Mouse (Mus musculus) limb, embryonic 12.5 days (tissue): ENCODE data around the gene As3mt. TPM values are rescaled to one million over a fixed set of nuclear protein-coding genes. Genes with fewer than 3 reads are reported as not detected.

Source experiments
- ATAC-seq: fragments of 200-750 bp; cut with Nextera tagmentation; 2 replicates; pipeline ENCODE4 v1.8.0; 2017; ENCODE audit warnings: low read depth, moderate TSS enrichment; ENCODE audit not compliant: insufficient number of reproducible peaks, insufficient read depth, low FRiP score, low TSS enrichment
- H3K27ac ChIP-seq: fragments of 300-500 bp; sonication (generic); 2 replicates; pipeline ENCODE4 v1.5.1; 2016; ENCODE audit warnings: mild to moderate bottlenecking, moderate library complexity
- H3K27me3 ChIP-seq: fragments of 300-500 bp; sonication (generic); 2 replicates; pipeline ENCODE4 v1.6.1; 2016; ENCODE audit warnings: mild to moderate bottlenecking, moderate library complexity
- H3K36me3 ChIP-seq: fragments of 300-500 bp; sonication (generic); 2 replicates; pipeline ENCODE4 v1.6.1; 2016; ENCODE audit warnings: mild to moderate bottlenecking, moderate library complexity
- H3K4me1 ChIP-seq: fragments of 300-500 bp; sonication (generic); replicated peaks from 2 replicates; pipeline ENCODE4 v1.6.1; 2016
- H3K4me2 ChIP-seq: fragments of 300-500 bp; sonication (generic); 2 replicates; pipeline ENCODE4 v1.6.1; 2016; ENCODE audit warnings: mild to moderate bottlenecking, moderate library complexity
- H3K4me3 ChIP-seq: fragments of 300-500 bp; sonication (generic); replicated peaks from 2 replicates; pipeline ENCODE4 v1.5.1; 2016; ENCODE audit warnings: mild to moderate bottlenecking
- H3K9ac ChIP-seq: fragments of 300-500 bp; sonication (generic); replicated peaks from 2 replicates; pipeline ENCODE4 v1.6.1; 2016; ENCODE audit warnings: mild to moderate bottlenecking, moderate library complexity
- H3K9me3 ChIP-seq: fragments of 300-500 bp; sonication (generic); 2 replicates; pipeline ENCODE4 v1.6.1; 2016; ENCODE audit warnings: mild to moderate bottlenecking, moderate library complexity
- WGBS: fragments of 180-500 bp; shearing (Covaris S2); methylation state at CpG from one replicate; pipeline ENCODE4 v1.1.7; 2016; 5-methylcytosine and 5-hydroxymethylcytosine counted together
- polyA plus RNA-seq: library from polyadenylated mRNA; unstranded; fragments of >200 nt; fragmentation: Nextera tagmentation; extraction: Ambion mirVana; gene quantifications from 2 replicates; pipeline ENCODE4 v1.2.1, GENCODE M21; 2016

The As3mt gene
- polyA plus RNA-seq, 1 experiment from 2014 or later, result 34.6 TPM

DNA sequence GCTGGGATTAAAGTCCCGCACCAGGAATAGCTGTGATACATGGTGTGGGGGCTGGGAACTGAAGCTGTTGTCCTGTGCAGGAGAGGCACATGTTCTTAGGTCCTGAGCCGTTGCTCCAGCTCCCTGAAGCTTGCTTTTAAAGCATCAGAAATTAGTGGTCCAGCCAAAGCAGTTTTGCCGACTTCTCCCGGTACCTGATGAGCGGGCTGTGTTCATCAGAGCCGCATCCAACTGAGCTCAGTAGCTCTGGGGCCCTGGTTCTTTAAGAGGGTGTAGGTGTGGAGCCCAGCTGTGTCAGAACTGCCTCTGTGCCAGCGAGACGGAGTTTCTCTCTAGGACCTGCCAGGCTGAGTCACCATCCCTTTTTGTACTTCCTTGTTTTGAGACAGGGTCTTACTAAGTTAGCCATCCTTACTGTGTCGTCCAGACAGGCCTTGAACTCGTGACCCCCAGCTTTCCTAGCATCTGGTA lies 8.2 kb upstream of the As3mt start:
- no peak for ATAC-seq
- no peaks in the 10 kb centered on the region for H3K9me3 ChIP-seq
- H3K27me3 ChIP-seq, result 0 out of 2 replicates have a peak, but pooled peaks cover 8% of the 10 kb centered on the region
- peaks cover 27% of the 10 kb centered on the region for H3K36me3 ChIP-seq
- 72% methylated on average over 10 of the region's 10 CpGs for WGBS
- H3K4me2 ChIP-seq, result no peak overlapping the region
- no peak overlapping the region for H3K27ac ChIP-seq
- no peak overlapping the region for H3K9ac ChIP-seq
- H3K4me1 ChIP-seq, result no peaks in the 10 kb centered on the region
- H3K4me3 ChIP-seq, result no peak overlapping the region

DNA sequence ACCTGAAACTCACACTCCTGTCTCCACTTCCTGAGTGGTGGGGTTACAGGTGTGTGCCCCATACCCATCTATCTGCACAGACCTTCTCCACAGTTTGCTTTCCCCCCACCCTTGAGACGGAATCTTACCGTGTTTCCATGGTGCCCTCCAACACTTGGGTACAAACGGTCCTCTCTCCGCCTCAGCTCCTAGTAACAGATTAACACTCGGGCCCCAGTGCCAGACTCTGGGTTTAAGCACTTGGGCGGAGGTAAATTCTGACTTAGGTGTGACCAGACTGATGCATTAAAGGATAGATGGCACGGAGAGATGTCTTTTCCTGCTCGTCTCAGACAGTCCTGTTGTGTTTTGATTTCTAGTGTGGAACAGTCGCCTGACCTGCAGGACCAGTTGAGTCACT lies 6.1 kb upstream of the As3mt start:
- ATAC-seq, result no peak
- 86% methylated on average over 9 of the region's 9 CpGs for WGBS
- Histone ChIP-seq H3K4me3 (no peak overlapping the region), H3K4me1 (no peaks in the 10 kb centered on the region), H3K4me2 (no peak overlapping the region), H3K9me3 (no peaks in the 10 kb centered on the region), H3K27me3 (peaks cover 18% of the 10 kb centered on the region; the same call in 1 of the 2 replicates), H3K27ac (no peak overlapping the region), H3K36me3 (peaks cover 15% of the 10 kb centered on the region), H3K9ac (no peak overlapping the region)

DNA sequence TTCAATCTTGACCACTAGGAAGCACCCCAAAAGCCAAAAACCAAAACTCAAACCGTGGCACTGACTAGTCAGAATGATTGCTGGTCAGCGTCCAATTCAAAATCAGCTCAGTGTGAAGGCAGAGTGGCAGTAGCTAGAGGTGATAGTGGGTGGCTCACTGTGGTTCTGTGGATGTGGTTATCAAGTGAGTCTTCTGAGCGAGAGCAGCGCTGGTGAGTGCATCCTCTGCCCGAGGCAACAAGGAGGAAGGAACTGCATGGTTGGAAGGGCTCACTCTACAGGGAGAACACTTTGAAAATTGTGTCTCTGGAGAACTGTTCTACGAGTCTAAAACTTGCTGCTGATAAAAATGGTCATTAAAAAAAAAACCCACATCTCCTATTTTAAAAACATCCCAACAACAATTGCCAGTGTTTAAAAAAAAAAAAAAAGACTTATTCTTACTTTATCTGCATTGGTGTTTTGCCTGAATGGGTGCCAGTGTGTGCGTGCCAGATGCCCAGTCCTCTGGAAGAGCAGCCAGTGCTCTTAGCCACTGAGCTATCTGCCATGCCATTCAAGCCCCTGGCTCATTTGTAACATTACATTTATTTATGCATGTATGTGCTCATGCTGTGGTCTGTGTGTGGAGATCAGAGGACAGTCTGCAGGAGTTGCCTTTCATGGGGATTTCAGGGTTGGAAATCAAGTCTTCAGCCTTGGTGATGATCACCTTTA lies 1.3 kb upstream of the As3mt start:
- Histone ChIP-seq H3K4me2 (no peak overlapping the region), H3K4me3 (no peak overlapping the region), H3K27me3 (peaks cover 18% of the 10 kb centered on the region; the same call in 1 of the 2 replicates), H3K36me3 (peaks cover 25% of the 10 kb centered on the region), H3K9ac (no peak overlapping the region), H3K4me1 (peaks cover 8% of the 10 kb centered on the region; the same call in 1 of the 2 replicates), H3K27ac (no peak overlapping the region), H3K9me3 (no peaks in the 10 kb centered on the region)
- WGBS, result 65% methylated on average over 7 of the region's 7 CpGs
- ATAC-seq, result no peak

DNA sequence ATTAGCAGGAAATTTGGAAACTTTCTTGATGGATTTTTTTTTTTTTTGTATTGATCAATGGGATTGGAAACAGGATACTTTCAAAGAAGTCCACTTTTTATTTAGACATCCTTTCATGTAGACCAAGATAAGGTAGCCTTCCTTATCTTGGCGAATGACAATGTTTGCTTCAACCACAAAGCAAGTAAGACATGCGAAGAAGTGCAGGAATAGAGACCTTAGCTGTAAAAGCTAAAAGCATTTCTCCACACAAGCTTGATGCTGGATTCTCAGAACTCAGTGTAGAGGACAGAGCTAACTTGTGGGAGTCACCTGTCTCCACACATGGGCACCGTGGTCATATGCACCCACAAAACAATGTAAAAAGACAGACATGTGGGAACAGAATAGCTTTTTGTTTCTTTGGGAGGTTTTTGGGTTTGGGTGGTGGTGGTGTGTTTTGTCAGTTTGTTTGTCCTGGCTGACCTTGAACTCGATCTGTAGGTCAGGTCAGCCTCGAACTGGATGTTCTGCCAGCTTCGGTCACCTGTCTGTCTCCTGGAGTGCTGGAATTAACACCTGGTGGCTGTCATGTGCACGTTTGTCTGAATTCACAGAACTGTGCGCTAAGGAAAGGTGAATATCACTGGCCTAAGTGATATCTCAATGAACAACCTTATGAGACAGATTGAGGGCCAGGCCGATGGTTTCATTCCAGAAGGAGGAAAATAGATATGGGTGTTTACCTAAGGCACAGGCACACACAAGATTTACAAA lies 540 bp upstream of the As3mt start:
- peaks cover 8% of the 10 kb centered on the region; the same call in 1 of the 2 replicates for H3K4me1 ChIP-seq
- peak overlapping the region; percentile 73 for H3K4me2 ChIP-seq
- H3K9ac ChIP-seq, result no peak overlapping the region
- H3K36me3 ChIP-seq, result peaks cover 22% of the 10 kb centered on the region
- 77% methylated on average over 9 of the region's 9 CpGs for WGBS
- ATAC-seq, result no peak
- peaks cover 18% of the 10 kb centered on the region; the same call in 1 of the 2 replicates for H3K27me3 ChIP-seq
- no peaks in the 10 kb centered on the region for H3K9me3 ChIP-seq
- no peak overlapping the region for H3K27ac ChIP-seq
- H3K4me3 ChIP-seq, result peak overlapping the region; percentile 49

DNA sequence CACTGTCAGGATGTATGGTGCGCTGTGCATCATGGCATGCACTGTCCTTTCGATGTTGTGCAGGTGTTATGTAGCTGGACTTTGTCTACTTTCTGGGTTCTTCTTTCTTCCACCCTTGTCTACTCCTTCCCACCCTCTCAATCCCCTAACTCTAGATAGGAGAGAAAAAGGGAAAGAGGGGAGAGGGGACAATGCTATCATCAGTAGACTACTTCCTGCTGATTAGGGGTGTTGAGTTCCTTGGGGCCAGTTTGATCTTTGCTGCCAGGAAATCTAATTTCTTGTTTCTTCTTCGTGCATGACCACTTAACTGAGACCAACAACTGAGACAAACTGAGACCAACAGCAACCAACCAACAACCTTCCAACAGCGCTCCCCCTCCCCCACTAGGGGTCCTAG lies 3.4 kb downstream of the As3mt start:
- Histone ChIP-seq H3K27me3 (peaks cover 2% of the 10 kb centered on the region; the same call in 1 of the 2 replicates), H3K4me3 (no peak overlapping the region), H3K36me3 (peaks cover 26% of the 10 kb centered on the region), H3K4me2 (no peak overlapping the region), H3K9ac (no peak overlapping the region), H3K27ac (no peak overlapping the region), H3K4me1 (peaks cover 8% of the 10 kb centered on the region; the same call in 1 of the 2 replicates), H3K9me3 (no peaks in the 10 kb centered on the region)
- no peak for ATAC-seq
- 89% methylated on average over 4 of the region's 4 CpGs for WGBS

DNA sequence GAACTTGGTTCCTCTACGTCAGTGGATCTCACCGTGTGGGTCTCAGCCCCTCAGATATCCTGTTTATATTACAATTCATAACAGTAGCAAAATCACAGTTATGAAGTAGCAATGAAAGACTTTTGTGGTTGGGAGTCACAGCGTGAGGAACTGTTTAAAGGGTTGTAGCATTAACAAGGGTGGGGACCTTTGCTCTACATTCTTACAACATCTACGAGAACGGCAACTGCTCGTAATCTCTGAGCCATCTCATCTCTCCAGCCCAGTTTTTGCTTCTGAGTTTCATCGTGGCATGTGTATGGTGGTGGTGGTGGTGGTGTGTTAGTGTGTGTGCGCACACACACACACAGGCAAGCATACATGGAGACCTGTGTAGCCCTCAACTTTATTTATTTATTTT lies 7.0 kb downstream of the As3mt start:
- peaks cover 47% of the 10 kb centered on the region for H3K36me3 ChIP-seq
- ATAC-seq, result no peak
- H3K9ac ChIP-seq, result no peak overlapping the region
- H3K4me3 ChIP-seq, result no peak overlapping the region
- H3K9me3 ChIP-seq, result peaks cover 6% of the 10 kb centered on the region; the same call in 1 of the 2 replicates
- no peaks in the 10 kb centered on the region for H3K4me1 ChIP-seq
- H3K27ac ChIP-seq, result no peak overlapping the region
- no peaks in the 10 kb centered on the region for H3K27me3 ChIP-seq
- WGBS, result 96% methylated on average over 8 of the region's 8 CpGs
- no peak overlapping the region for H3K4me2 ChIP-seq

DNA sequence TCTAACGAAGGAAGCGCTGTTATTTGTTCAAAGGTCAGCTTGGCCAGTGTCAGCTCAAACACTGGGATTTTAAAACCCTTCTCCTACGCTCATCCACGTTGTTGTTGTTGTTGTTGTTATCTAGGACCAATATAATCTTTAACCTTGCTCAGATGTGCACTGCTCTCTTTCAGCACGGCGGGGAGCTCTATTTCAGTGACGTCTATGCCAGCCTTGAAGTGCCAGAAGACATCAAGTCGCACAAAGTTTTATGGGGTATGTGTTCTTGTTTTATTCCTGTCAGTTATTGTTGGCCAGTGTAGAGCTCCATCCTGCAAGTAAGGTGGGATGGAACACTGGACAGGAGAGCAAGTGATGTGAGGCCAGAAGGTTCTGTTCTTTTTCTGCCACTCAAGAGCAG lies 7.8 kb downstream of the As3mt start:
- WGBS, result 88% methylated on average over 8 of the region's 8 CpGs
- peaks cover 44% of the 10 kb centered on the region for H3K36me3 ChIP-seq
- no peak for ATAC-seq
- no peak overlapping the region for H3K9ac ChIP-seq
- no peaks in the 10 kb centered on the region for H3K4me1 ChIP-seq
- no peak overlapping the region for H3K27ac ChIP-seq
- H3K27me3 ChIP-seq, result no peaks in the 10 kb centered on the region
- no peak overlapping the region for H3K4me3 ChIP-seq
- no peak overlapping the region for H3K4me2 ChIP-seq
- H3K9me3 ChIP-seq, result peaks cover 6% of the 10 kb centered on the region; the same call in 1 of the 2 replicates

DNA sequence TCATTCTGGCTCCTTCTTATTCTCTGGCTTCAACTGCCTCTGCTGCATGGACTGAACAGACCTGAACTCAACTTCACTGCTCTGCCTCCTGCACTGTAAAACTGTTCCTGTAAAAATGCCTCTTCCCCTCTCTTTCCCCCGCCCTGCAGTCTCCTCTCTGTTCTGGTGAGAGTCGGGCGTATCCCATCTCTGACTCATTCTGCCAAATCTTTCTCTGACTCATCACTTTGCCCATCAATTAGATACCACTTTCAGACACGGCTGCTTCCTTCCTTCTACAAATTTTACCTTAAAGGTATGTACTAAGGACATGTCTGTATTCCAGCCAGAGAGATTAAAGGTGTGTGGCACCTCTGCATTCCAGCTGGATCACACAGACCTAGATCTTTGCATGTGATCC lies 10.9 kb downstream of the As3mt start:
- H3K27ac ChIP-seq, result no peak overlapping the region
- no peak overlapping the region for H3K4me3 ChIP-seq
- H3K36me3 ChIP-seq, result peaks cover 55% of the 10 kb centered on the region
- H3K4me2 ChIP-seq, result no peak overlapping the region
- H3K27me3 ChIP-seq, result no peaks in the 10 kb centered on the region
- no peak for ATAC-seq
- no peak overlapping the region for H3K9ac ChIP-seq
- peaks cover 6% of the 10 kb centered on the region; the same call in 1 of the 2 replicates for H3K9me3 ChIP-seq
- no peaks in the 10 kb centered on the region for H3K4me1 ChIP-seq
- 79% methylated on average over 4 of the region's 4 CpGs for WGBS

DNA sequence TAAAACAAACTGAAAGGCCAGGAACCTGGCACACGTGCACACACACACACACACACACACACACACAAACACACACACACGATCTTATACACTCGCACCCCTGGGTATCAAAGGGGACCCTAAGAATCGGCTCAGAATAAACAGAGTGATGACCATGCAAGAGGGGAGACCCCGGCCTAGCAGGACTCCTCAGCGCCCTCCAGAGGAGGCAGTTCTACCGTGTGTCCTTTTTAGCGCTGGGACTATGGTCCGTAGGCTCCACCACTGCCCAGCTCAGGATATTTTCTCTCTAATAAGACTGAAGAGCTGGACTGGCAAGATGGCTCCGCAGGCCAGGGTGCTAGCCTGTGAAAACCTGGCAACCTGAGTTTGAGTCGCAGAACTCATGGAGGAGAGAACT lies 17.2 kb downstream of the As3mt start:
- H3K27me3 ChIP-seq, result no peaks in the 10 kb centered on the region
- ATAC-seq, result no peak
- WGBS, result 65% methylated on average over 11 of the region's 11 CpGs
- H3K9me3 ChIP-seq, result no peaks in the 10 kb centered on the region
- H3K4me2 ChIP-seq, result no peak overlapping the region
- H3K4me1 ChIP-seq, result no peaks in the 10 kb centered on the region
- H3K9ac ChIP-seq, result no peak overlapping the region
- peaks cover 53% of the 10 kb centered on the region for H3K36me3 ChIP-seq
- no peak overlapping the region for H3K27ac ChIP-seq
- no peak overlapping the region for H3K4me3 ChIP-seq

DNA sequence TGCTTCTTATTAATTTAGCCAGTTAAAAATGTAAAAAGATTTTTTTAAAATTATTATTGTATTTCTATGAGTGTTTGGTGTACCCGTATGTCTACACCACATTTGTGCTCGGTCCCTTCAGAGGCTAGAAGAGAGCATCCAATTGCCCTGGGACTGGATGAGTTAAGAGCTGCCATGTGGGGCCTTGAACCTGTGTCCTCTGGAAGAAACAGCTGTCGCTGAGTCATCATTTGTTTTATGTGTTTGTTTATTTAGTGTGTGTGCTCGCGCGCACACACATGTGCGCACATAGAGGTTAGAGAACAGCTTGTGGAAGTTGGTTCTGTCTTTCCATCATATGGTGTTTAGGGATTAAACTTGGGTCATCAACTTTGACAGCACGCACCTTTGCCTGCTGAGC lies 18.9 kb downstream of the As3mt start:
- 98% methylated on average over 8 of the region's 8 CpGs for WGBS
- no peaks in the 10 kb centered on the region for H3K4me1 ChIP-seq

DNA sequence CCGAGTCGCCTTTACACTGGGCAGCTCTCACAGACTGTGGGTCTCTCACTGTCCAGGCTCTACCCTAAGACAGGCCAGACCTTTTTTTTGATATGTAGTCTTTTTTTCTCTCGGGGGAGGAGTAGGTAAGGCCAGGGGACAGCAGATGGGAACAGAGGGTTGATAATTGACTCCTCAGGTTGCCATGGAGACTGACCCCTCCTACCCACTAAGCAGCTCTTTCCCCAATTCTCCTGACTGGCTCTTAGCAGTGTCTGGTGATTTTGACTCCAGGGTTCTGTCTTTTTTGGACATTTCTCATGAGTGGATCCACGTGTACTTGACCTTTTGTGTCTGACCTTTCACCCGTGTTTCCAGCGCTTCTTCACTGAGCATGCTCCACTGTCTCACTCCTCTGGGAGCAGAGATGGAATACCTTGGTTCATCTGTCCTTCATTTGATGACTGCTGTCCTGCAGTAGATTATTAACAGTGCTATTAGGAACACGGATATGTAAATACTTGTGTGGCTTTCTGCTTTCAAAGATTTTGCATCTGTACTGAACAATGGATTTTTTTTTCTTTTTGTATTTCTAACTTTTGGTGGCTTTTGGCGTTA lies 20.0 kb downstream of the As3mt start:
- H3K27me3 ChIP-seq, result no peaks in the 10 kb centered on the region
- H3K9me3 ChIP-seq, result no peaks in the 10 kb centered on the region
- H3K4me1 ChIP-seq, result no peaks in the 10 kb centered on the region
- H3K4me2 ChIP-seq, result no peak overlapping the region
- no peak for ATAC-seq
- 52% methylated on average over 8 of the region's 8 CpGs for WGBS
- peaks cover 35% of the 10 kb centered on the region for H3K36me3 ChIP-seq
- H3K4me3 ChIP-seq, result no peak overlapping the region
- H3K27ac ChIP-seq, result no peak overlapping the region
- no peak overlapping the region for H3K9ac ChIP-seq

More for the DNA sequence above, 18.9 kb downstream of the As3mt start:
- Histone ChIP-seq H3K27ac (no peak overlapping the region), H3K9ac (no peak overlapping the region), H3K4me3 (no peak overlapping the region), H3K36me3 (peaks cover 41% of the 10 kb centered on the region), H3K27me3 (no peaks in the 10 kb centered on the region), H3K9me3 (no peaks in the 10 kb centered on the region), H3K4me2 (no peak overlapping the region)
- no peak for ATAC-seq
